Mouse (Mus musculus) brain, embryonic 14.5 days (tissue): ENCODE data around the gene Nup54. TPM values are rescaled to one million over a fixed set of nuclear protein-coding genes. Genes with fewer than 3 reads are reported as not detected.
A peak's percentile ranks its signal among the peaks of the same experiment; 100 is the strongest.

Experiments
- DNase-seq: peaks from one replicate; pipeline ENCODE4 v3.0.0-alpha.2; 2011; ENCODE audit warnings: low read depth
- CTCF ChIP-seq: fragments of 200-500 bp; IDR thresholded peaks from 2 replicates; pipeline ENCODE4 v1.5.1; 2012; ENCODE audit warnings: inconsistent platforms, mild to moderate bottlenecking, moderate library complexity, borderline replicate concordance; ENCODE audit not compliant: insufficient read depth, insufficient read length; ENCODE audit errors: extremely low read depth
- POLR2A ChIP-seq: fragments of 200-500 bp; IDR thresholded peaks from 2 replicates; pipeline ENCODE4 v1.6.1; 2012; ENCODE audit warnings: mild to moderate bottlenecking, inconsistent platforms, borderline replicate concordance; ENCODE audit not compliant: poor library complexity, insufficient read depth, insufficient read length, severe bottlenecking; ENCODE audit errors: extremely low read depth
- polyA plus RNA-seq: library from polyadenylated mRNA; depleted of rRNA; stranded (reverse); fragments of >200 nt; gene quantifications from 2 replicates; pipeline ENCODE4 v1.2.3, GENCODE M21; 2012

The Nup54 gene
- polyA plus RNA-seq, 1 experiment, result 53.3 TPM

- TF ChIP-seq CTCF, result no peak
- no peak for TF ChIP-seq POLR2A
- DNase-seq, result no peak
These were observed 48.9 kb downstream of the Nup54 start for GRCm38 (mm10) chr5:92386102-92386501.

GRCm38 (mm10) chr5:92384855-92385254 is 50.2 kb downstream of the Nup54 start:
- TF ChIP-seq CTCF (peak; percentile 47; the same call in 1 of the 2 replicates), POLR2A (no peak)
- DNase-seq, result no peak

GRCm38 (mm10) chr5:92383747-92384146 is 51.3 kb downstream of the Nup54 start:
- DNase-seq, result no peak
- TF ChIP-seq CTCF (no peak), POLR2A (no peak)

GRCm38 (mm10) chr5:92382349-92382679 is 52.7 kb downstream of the Nup54 start:
- no peak for TF ChIP-seq POLR2A
- no peak for TF ChIP-seq CTCF
- no peak for DNase-seq

GRCm38 (mm10) chr5:92381550-92382348 is 53.3 kb downstream of the Nup54 start:
- no peak for TF ChIP-seq POLR2A
- peak; percentile 79; the same call in 1 of the 2 replicates for TF ChIP-seq CTCF
- peak; percentile 91 for DNase-seq

GRCm38 (mm10) chr5:92376795-92377405 is 58.1 kb downstream of the Nup54 start:
- DNase-seq, result no peak
- TF ChIP-seq POLR2A, result no peak
- TF ChIP-seq CTCF, result no peak

- no peak for DNase-seq
- no peak for TF ChIP-seq POLR2A
- no peak for TF ChIP-seq CTCF
These were observed 59.7 kb downstream of the Nup54 start for GRCm38 (mm10) chr5:92375368-92375767.

- no peak for TF ChIP-seq CTCF
- no peak for TF ChIP-seq POLR2A
- DNase-seq, result no peak
These were observed 60.3 kb downstream of the Nup54 start for GRCm38 (mm10) chr5:92374721-92375142.

- no peak for DNase-seq
- TF ChIP-seq CTCF, result no peak
- TF ChIP-seq POLR2A, result no peak
These were observed 62.4 kb downstream of the Nup54 start for GRCm38 (mm10) chr5:92372605-92373004.

- no peak for TF ChIP-seq CTCF
- no peak for TF ChIP-seq POLR2A
- DNase-seq, result peak; percentile 75
These were observed 63.5 kb downstream of the Nup54 start for GRCm38 (mm10) chr5:92371361-92371976.

- DNase-seq, result no peak
- TF ChIP-seq CTCF (no peak), POLR2A (no peak)
These were observed 64.1 kb downstream of the Nup54 start for GRCm38 (mm10) chr5:92370891-92371290.

- DNase-seq, result no peak
- TF ChIP-seq CTCF (no peak), POLR2A (no peak)
These were observed 64.6 kb downstream of the Nup54 start for GRCm38 (mm10) chr5:92370392-92370791.
